Mouse (Mus musculus) c-Kit-positive CD71-positive TER-119-positive erythroid progenitor cells, embryonic 14.5 days (primary cell): ENCODE measurements around the gene 4933411K16Rik.

Experiments used
- DNase-seq: peaks from one replicate; pipeline ENCODE4 v3.0.0-alpha.2; 2013; ENCODE audit warnings: low spot score

The 4933411K16Rik gene

GRCm38 (mm10) chr19:42035456-42036248 lies 16.4 kb upstream of the 4933411K16Rik start, which contains the start of gene Ankrd2:
Gene Ankrd2 (plus strand): TSS chr19:42036000.
- peak; percentile 45 for DNase-seq

GRCm38 (mm10) chr19:42036357-42036756 lies 15.7 kb upstream of the 4933411K16Rik start:
- DNase-seq: no peak

DNA sequence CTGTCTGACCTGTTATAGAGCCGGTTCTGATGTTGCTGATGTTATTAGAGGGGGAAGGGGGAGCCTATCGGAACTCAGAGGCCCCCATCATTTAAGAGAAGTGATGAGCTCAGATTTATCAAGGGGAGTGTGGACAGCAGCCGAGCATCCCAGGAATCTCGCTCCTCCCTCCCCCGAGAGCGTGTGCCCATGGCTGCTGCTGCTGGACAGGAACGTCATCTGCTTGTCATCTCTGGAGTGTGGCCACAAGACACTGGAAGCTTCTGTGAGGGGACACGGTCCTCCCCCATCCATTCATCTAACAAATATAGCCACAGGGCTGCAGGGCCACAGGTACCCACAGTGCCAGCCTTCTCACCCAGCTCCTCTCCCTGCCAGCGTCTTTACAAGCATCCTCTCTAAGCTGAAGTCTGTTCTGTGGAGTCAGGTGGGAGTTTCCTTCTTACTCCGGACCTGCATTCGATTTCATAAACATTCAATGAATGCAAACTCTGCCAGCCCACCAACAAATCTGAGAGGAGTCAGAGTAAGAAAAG lies 14.8 kb upstream of the 4933411K16Rik start:
- DNase-seq: no peak

GRCm38 (mm10) chr19:42038310-42038709 lies 13.7 kb upstream of the 4933411K16Rik start:
- no peak for DNase-seq

DNA sequence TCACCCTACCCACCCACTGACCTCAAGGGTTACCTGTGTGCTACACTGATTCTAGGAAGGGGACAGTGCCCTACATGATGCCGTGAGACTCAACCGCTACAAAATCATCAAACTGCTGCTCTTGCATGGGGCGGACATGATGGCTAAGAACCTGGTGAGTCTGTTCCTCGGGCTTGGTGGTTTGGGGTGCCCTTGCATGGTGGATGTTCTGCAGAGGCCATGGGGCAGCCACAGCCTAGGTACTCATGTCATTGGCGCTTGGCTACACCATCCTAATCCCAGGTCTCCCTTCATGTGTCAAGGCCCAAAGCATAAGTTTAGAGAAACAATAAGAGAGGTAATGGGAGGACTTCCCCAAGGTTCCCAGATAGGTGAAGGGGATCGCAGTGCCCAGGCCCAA lies 8.1 kb upstream of the 4933411K16Rik start:
- DNase-seq: no peak

GRCm38 (mm10) chr19:42045269-42046102 lies 6.6 kb upstream of the 4933411K16Rik start, which contains the start of gene Hoga1:
Gene Hoga1 (plus strand): TSS chr19:42045610.
- DNase-seq: peak; percentile 42

GRCm38 (mm10) chr19:42050251-42050650 lies 1.8 kb upstream of the 4933411K16Rik start:
- no peak for DNase-seq

DNA sequence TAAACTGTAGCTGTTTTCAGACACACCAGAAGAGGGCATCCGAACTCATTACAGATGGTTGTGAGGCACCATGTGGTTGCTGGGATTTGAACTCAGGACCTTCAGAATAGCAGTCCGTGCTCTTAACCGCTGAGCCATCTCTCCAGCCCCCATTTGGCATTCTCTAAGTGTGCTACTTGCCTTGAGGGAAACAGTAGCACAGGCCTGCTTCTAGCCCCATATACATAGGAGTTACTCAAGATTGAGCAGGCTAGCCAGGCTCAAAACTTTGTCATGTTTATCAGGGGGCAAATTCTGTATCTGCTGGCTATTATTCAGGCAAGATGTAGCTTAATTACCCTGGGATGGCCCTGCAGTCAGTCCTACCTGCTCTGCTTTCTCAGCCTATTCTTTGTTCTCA lies 697 bp upstream of the 4933411K16Rik start:
- no peak for DNase-seq

- no peak for DNase-seq
Observed at GRCm38 (mm10) chr19:42054255-42054654, 2.2 kb downstream of the 4933411K16Rik start.

DNA sequence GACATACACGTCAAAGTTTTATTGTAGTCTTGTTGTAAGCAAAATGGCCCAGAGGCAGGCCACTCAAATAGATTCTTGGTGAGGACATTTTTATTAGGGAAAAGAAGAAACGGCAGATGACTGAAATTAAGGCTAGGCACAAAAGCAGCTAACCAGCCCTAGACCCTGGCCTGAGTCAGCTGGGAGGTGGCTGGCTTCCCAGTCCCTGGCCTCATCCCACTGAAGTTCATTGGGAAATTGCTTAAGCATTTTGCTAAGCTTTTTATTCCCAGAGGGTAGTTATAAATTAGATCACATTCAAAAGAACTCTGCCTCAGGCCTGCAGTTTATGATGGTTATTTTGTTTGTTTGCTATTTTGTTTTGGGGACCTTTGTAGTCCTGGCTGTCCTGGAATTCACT lies 3.8 kb downstream of the 4933411K16Rik start:
- DNase-seq: no peak

GRCm38 (mm10) chr19:42056719-42057409 lies 4.8 kb downstream of the 4933411K16Rik start:
- DNase-seq: no peak

GRCm38 (mm10) chr19:42058426-42058825 lies 6.4 kb downstream of the 4933411K16Rik start:
- DNase-seq: no peak

DNA sequence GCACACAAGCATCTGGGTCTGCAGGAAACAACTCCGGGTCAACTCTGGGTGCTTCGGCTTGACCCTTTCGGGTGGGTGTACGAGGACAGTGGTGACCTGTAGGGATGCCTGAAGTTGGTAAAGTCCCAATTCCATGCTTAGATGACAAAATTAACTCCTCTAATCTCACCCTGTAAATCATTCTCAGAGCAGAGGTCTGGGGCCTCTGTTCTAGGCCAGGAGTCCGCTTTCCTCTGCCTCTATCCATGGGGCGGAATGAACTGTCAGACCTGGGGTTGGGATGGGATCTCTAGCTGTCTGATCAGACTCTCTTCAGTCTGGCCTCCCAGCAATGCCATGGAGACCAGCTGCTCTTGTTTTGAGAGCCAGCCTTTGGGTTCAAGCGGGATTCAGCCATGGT lies 9.4 kb downstream of the 4933411K16Rik start:
- no peak for DNase-seq

DNA sequence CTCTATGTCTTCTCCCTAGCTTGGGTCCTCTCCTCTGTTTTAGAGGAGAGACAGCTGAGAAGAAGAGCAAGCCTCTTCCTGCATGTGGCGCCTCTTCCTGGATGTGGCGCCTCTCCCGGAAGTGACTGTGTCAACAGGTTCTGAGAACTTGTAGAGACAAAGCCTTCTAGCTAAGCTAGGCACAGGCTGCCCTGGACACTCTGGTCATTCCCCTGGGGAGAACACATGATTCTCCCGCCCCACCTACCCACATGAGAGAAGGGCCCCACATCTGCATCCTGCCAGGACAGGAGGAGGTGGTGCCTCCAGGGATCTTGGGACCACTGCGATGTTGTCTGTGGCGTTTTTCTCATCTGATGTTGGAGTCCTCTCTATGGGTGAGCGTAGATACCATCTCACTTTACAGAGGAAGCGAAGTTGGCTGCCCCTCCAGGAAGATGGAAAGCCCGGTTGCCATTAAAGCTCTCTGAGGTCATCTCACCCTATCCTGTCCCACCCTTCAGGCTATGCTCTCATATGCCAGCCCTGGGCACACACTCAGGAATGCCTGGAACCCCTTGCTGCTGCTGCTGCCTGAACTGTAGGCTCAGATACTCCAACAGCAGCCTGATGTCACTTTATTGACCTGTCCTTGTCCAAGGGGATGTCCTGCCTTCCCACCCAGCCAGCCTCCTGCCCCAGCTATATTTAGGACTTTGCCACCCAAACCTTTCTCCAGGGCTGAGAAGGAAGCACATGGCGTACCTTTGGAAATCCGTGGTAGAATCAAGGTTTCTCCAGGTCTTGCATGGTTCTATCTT lies 16.6 kb downstream of the 4933411K16Rik start:
- DNase-seq: no peak

GRCm38 (mm10) chr19:42069241-42069525 lies 17.1 kb downstream of the 4933411K16Rik start:
- DNase-seq: no peak

DNA sequence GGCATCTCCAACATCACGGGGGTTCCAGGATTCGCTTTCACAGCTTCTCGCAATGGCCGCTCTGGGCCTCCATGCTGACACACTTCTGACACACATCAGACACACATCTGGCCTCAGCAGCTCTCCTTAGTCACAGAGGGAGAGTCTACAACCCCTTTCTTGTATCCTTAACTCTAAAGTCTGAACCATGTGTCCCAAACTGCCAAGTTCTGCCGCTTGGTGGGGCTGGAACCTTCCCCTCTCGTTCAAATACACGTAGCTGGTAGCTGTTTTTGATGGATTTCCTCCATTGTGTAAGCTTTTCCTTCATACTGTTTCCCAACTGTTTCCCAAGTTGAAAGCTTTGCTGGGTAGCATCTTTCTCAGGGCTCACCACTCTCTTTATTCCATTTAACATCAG lies 19.2 kb downstream of the 4933411K16Rik start:
- no peak for DNase-seq

DNA sequence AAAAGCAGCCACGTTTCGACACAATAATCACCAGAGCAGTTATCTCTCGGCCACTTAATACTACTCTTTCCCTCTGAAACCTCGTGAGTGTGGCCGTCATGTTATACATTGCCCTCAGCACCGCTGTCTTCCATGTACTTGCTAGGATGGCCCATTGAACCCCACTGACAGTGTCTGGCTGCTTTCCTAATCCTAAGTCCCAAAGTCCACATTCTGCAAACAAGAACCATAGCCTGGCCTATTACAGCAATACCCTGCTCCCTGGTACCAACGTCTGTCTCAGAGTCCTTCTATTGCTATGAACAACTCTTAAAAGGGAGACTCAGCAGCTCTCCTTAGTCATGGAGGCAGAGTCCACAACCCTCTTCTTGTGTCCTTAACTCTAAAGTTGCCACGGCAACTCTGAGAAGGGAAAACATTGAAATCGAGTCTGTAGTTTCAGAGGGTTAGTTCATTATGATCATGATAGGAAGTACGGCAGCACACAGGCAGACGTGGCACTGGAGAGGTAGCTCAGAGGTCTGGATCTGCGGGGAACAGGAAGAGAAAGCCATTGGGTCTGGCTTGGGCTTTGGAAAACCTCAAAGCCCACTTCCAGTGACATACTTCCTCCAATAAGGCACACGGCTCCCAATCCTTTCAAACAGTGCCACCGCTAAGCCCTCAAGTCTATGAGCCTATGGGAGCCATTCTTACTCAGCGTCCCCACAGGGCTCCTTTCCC lies 20.0 kb downstream of the 4933411K16Rik start:
- DNase-seq: no peak

GRCm38 (mm10) chr19:42072802-42073201 lies 20.8 kb downstream of the 4933411K16Rik start:
- no peak for DNase-seq

- DNase-seq: no peak
Observed at GRCm38 (mm10) chr19:42075051-42075450, 23.0 kb downstream of the 4933411K16Rik start.

DNA sequence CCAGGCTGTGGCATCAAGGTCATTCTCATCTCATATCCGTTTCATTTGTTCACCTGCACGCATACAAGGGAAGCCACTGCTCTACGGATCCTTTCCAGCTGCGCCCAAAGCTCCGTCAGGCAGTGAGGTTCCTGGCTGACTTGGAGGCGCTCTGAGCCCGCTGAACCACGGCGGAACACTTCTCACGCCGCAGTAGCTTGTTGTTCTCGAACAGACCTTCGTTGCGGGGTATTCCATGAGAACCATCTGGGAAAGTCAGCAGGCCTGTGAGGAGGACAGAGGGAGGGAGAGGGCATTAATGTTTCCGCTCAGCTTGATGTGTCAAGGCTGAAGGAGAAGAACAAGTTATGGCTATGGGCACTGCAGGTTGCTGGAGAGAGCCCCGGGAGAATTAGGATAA lies 23.9 kb downstream of the 4933411K16Rik start:
- DNase-seq: no peak

- no peak for DNase-seq
Observed at GRCm38 (mm10) chr19:42078566-42078965, 26.5 kb downstream of the 4933411K16Rik start.
